20 mouse cellular contexts compared by ENCODE assay signal in genomic region chr4:31426169-31427030, GRCm38 (mm10).
A peak's percentile ranks its signal among the peaks of the same experiment; 100 is the strongest.
DNase-seq lines count a peak whose midpoint lies in the region; ATAC-seq and TF ChIP-seq lines count a peak whose summit lies in the region.
"Had no signal": no experiment of that assay in that cellular context is flagged by ENCODE, and none has a peak within 500 bp of the region (broad histone marks: within the 10 kb centered on the region; RNA-seq: fewer than 3 reads in every experiment).

No protein-coding gene starts in this region.

- peak; percentile 68 for ATAC-seq in heart, embryonic 11.5 days (replicated peaks; ENCODE audit: insufficient number of reproducible peaks, low FRiP score, low TSS enrichment)
- ATAC-seq in liver, embryonic 11.5 days (replicated peaks; ENCODE audit: low FRiP score): no peak
- ATAC-seq in liver, postnatal 0 days: no peak
- peak; percentile 81 for ATAC-seq in heart, embryonic 15.5 days (replicated peaks; ENCODE audit: insufficient number of reproducible peaks, insufficient read depth, low FRiP score, low read depth)
- ATAC-seq: forebrain, embryonic 16.5 days; hindbrain, embryonic 16.5 days; inflammation-experienced regulatory T-cells, adult 6 months; intestine, postnatal 0 days had no signal

- no peaks in the 10 kb centered on the region for H3K9me3 ChIP-seq in heart, embryonic 11.5 days (replicated peaks; ENCODE audit: control insufficient read depth, low read length)
- H3K9me3 ChIP-seq in liver, embryonic 11.5 days (ENCODE audit: control insufficient read depth, low read length): no peaks in the 10 kb centered on the region
- H3K9me3 ChIP-seq in liver, postnatal 0 days (ENCODE audit: low read length): no peaks in the 10 kb centered on the region
- H3K9me3 ChIP-seq in heart, embryonic 15.5 days (replicated peaks): no peaks in the 10 kb centered on the region
- H3K9me3 ChIP-seq: embryonic facial prominence, embryonic 13.5 days; forebrain, embryonic 12.5 days; hindbrain, embryonic 12.5 days had no signal

- H3K27me3 ChIP-seq in heart, embryonic 11.5 days (ENCODE audit: control insufficient read depth, insufficient read depth, low read length): no peaks in the 10 kb centered on the region
- H3K27me3 ChIP-seq in liver, embryonic 11.5 days (replicated peaks; ENCODE audit: control insufficient read depth, insufficient read depth, low read length): no peaks in the 10 kb centered on the region
- no peaks in the 10 kb centered on the region for H3K27me3 ChIP-seq in liver, postnatal 0 days (ENCODE audit: insufficient read depth, low read length)
- H3K27me3 ChIP-seq in heart, embryonic 15.5 days: no peaks in the 10 kb centered on the region
- H3K27me3 ChIP-seq: forebrain, embryonic 12.5 days; hindbrain, embryonic 12.5 days had no signal

- no peak for TF ChIP-seq EP300 in liver, postnatal 0 days (IDR thresholded peaks at IDR 0.05; ENCODE audit: low read depth)

- H3K4me1 ChIP-seq in heart, embryonic 11.5 days (ENCODE audit: control insufficient read depth, insufficient read depth, low read length): peaks cover 9% of the 10 kb centered on the region
- H3K4me1 ChIP-seq in liver, embryonic 11.5 days (replicated peaks; ENCODE audit: control insufficient read depth, insufficient read depth, low read length): no peaks in the 10 kb centered on the region; the same call in 1 of the 2 replicates
- H3K4me1 ChIP-seq in liver, postnatal 0 days (ENCODE audit: insufficient read depth): no peaks in the 10 kb centered on the region
- 0 out of 2 replicates have a peak, but pooled peaks cover 4% of the 10 kb centered on the region for H3K4me1 ChIP-seq in heart, embryonic 15.5 days (replicated peaks)
- H3K4me1 ChIP-seq: forebrain, embryonic 12.5 days; hindbrain, embryonic 12.5 days had no signal

- DNase-seq in heart, postnatal 14 days: no peak
- no peak for DNase-seq in liver, embryonic 11.5 days (ENCODE audit: low spot score)
- DNase-seq in liver, postnatal 0 days: no peak
- peak; percentile 28 for DNase-seq in yolk sac, embryonic 10.5 days (ENCODE audit: low spot score)
- DNase-seq in embryo, embryonic 9.5 days (ENCODE audit: extremely low spot score): no peak
- DNase-seq: adrenal gland, adult 8-10 months; adrenal gland, postnatal 36 days; cerebellum, adult 8-10 months; cerebellum, postnatal 25 days; gastrocnemius, postnatal 10 days; kidney, adult 8-10 months had no signal

- no peak overlapping the region for H3K4me3 ChIP-seq in heart, embryonic 11.5 days (ENCODE audit: low read depth, low read length)
- no peak overlapping the region for H3K4me3 ChIP-seq in liver, embryonic 11.5 days (ENCODE audit: low read depth, low read length)
- no peak overlapping the region for H3K4me3 ChIP-seq in liver, postnatal 0 days (ENCODE audit: low read depth, low read length)
- H3K4me3 ChIP-seq in heart, embryonic 15.5 days: no peak overlapping the region
- H3K4me3 ChIP-seq: embryonic facial prominence, embryonic 13.5 days; forebrain, embryonic 12.5 days; hindbrain, embryonic 12.5 days had no signal

- TF ChIP-seq CTCF in liver, postnatal 0 days (IDR thresholded peaks at IDR 0.05; ENCODE audit: low read depth): no peak

- peak overlapping the region; percentile 79 for H3K27ac ChIP-seq in heart, embryonic 11.5 days (ENCODE audit: low read depth, low read length)
- H3K27ac ChIP-seq in liver, embryonic 11.5 days (ENCODE audit: low read depth, low read length): peak overlapping the region; percentile 52
- no peak overlapping the region for H3K27ac ChIP-seq in liver, postnatal 0 days (ENCODE audit: low read depth)
- peak overlapping the region; percentile 66 for H3K27ac ChIP-seq in heart, embryonic 15.5 days
- H3K27ac ChIP-seq: embryonic facial prominence, embryonic 13.5 days; forebrain, embryonic 12.5 days; hindbrain, embryonic 12.5 days had no signal

- intact Hi-C loops in heart, postnatal 14 days (cut with DNase I): loop anchor here (10.0 kb wide), 1 partner anchor 138 kb away; no protein-coding TSS in a partner anchor

- 30% methylated on average over 7 of the region's 7 CpGs for WGBS in heart, embryonic 11.5 days (ENCODE audit: insufficient replicate concordance)
- 57% methylated on average over 7 of the region's 7 CpGs for WGBS in liver, embryonic 11.5 days
- WGBS in liver, postnatal 0 days (ENCODE audit: insufficient replicate concordance): 56% methylated on average over 7 of the region's 7 CpGs
- 27% methylated on average over 7 of the region's 7 CpGs for WGBS in heart, embryonic 15.5 days

- no peak overlapping the region for H3K9ac ChIP-seq in heart, embryonic 11.5 days (ENCODE audit: low read depth, low read length)
- no peak overlapping the region for H3K9ac ChIP-seq in liver, embryonic 11.5 days (ENCODE audit: low read depth, low read length)
- H3K9ac ChIP-seq in liver, postnatal 0 days (replicated peaks): no peak overlapping the region
- no peak overlapping the region for H3K9ac ChIP-seq in heart, embryonic 15.5 days
- H3K9ac ChIP-seq: embryonic facial prominence, embryonic 13.5 days; forebrain, embryonic 12.5 days; hindbrain, embryonic 12.5 days had no signal

- H3K4me2 ChIP-seq in heart, embryonic 11.5 days: no peak overlapping the region
- H3K4me2 ChIP-seq in liver, embryonic 11.5 days: no peak overlapping the region
- H3K4me2 ChIP-seq in liver, postnatal 0 days (ENCODE audit: low read depth, low read length): no peak overlapping the region
- H3K4me2 ChIP-seq in heart, embryonic 15.5 days: no peak overlapping the region
- H3K4me2 ChIP-seq: embryonic facial prominence, embryonic 13.5 days; forebrain, embryonic 12.5 days; hindbrain, embryonic 12.5 days had no signal

- no peaks in the 10 kb centered on the region for H3K36me3 ChIP-seq in heart, embryonic 11.5 days (ENCODE audit: control insufficient read depth, insufficient read depth, low read length)
- H3K36me3 ChIP-seq in liver, embryonic 11.5 days (ENCODE audit: control insufficient read depth, insufficient read depth, low read length): no peaks in the 10 kb centered on the region
- H3K36me3 ChIP-seq in liver, postnatal 0 days (replicated peaks; ENCODE audit: insufficient read depth, low read length): no peaks in the 10 kb centered on the region
- H3K36me3 ChIP-seq in heart, embryonic 15.5 days: no peaks in the 10 kb centered on the region
- H3K36me3 ChIP-seq: embryonic facial prominence, embryonic 13.5 days; forebrain, embryonic 12.5 days; hindbrain, embryonic 12.5 days had no signal

Comparison
In these comparisons a context has a peak if more than half of its experiments do, and no peak if none do; other contexts are left out.
1. ATAC-seq: peak in heart, embryonic 11.5 days (single experiment) and heart, embryonic 15.5 days (single experiment); none in liver, embryonic 11.5 days (single experiment) and liver, postnatal 0 days (single experiment).